Mouse (Mus musculus) liver, postnatal 0 days (tissue): ENCODE measurements at regions not wholly inside any gene's neighbourhood (a gene's known extent, or its start where the extent isn't known, plus 50 kb on each side); places are given as distances from the start of the nearest gene placed in this dataset.

ENCODE experiments used
- CTCF ChIP-seq: sonication (generic); IDR thresholded peaks from 2 replicates; pipeline ENCODE4 v1.5.1; 2016; ENCODE audit warnings: antibody characterized with exemption, low read depth
- EP300 ChIP-seq: IDR thresholded peaks from 2 replicates; pipeline ENCODE4 v1.6.1; 2016; ENCODE audit warnings: antibody characterized with exemption, low read depth, mild to moderate bottlenecking

DNA sequence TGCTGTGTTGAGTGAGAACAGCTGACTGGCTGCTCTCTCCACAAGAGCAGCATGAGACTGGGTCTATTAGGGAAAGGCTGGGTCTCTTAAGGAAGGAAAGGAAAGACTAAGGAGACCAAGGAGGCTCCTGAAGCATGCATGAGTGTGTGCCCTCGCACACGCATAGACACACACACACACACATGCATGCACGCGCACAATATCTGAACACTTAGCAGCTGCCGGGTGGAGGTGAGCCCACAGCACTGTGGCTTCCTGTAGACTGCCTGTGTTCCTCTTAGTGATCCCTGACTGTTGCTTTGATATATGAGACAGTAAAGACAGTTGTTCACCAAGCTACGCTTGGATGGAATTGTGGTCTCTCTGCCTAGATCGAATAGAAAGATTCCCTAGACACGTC is 429.6 kb downstream of the Gpam start:
- TF ChIP-seq CTCF (no peak), EP300 (no peak)
